Mouse (Mus musculus) embryo, embryonic 10 days (tissue): Measurements from ENCODE around the gene Pou2f3.
A peak's percentile ranks its signal among the peaks of the same experiment; 100 is the strongest.

Experiments used
- DNase-seq: peaks from one replicate; pipeline ENCODE4 v3.0.0-alpha.2; 2015; ENCODE audit warnings: low spot score

Gene Pou2f3

GRCm38 (mm10) chr9:43108721-43109120, 101.4 kb downstream of the Pou2f3 start:
- DNase-seq = no peak

GRCm38 (mm10) chr9:43108081-43108480, 102.1 kb downstream of the Pou2f3 start:
- no peak for DNase-seq

GRCm38 (mm10) chr9:43107555-43107954, 102.6 kb downstream of the Pou2f3 start:
- no peak for DNase-seq

- DNase-seq = peak; percentile 73
Measured at GRCm38 (mm10) chr9:43107187-43107517, 103.0 kb downstream of the Pou2f3 start, which contains the start of gene Arhgef12. Gene Arhgef12 (minus strand): TSS chr9:43107239.

GRCm38 (mm10) chr9:43106426-43107186, 103.6 kb downstream of the Pou2f3 start:
- no peak for DNase-seq

- DNase-seq = peak; percentile 92
Measured at GRCm38 (mm10) chr9:43105664-43106361, 104.4 kb downstream of the Pou2f3 start.

- peak; percentile 57 for DNase-seq
Measured at GRCm38 (mm10) chr9:43104873-43105663, 105.1 kb downstream of the Pou2f3 start.

- DNase-seq = no peak
Measured at GRCm38 (mm10) chr9:43104526-43104872, 105.7 kb downstream of the Pou2f3 start.

- DNase-seq = peak; percentile 7
Measured at GRCm38 (mm10) chr9:43103675-43104299, 106.4 kb downstream of the Pou2f3 start.

- DNase-seq = no peak
Measured at GRCm38 (mm10) chr9:43102931-43103330, 107.2 kb downstream of the Pou2f3 start.

GRCm38 (mm10) chr9:43101936-43102595, 108.1 kb downstream of the Pou2f3 start:
- peak; percentile 22 for DNase-seq

- DNase-seq = peak; percentile 51
Measured at GRCm38 (mm10) chr9:43098922-43099321, 111.2 kb downstream of the Pou2f3 start.

GRCm38 (mm10) chr9:43097801-43098557, 112.2 kb downstream of the Pou2f3 start:
- no peak for DNase-seq

GRCm38 (mm10) chr9:43096337-43096736, 113.8 kb downstream of the Pou2f3 start:
- DNase-seq = no peak

GRCm38 (mm10) chr9:43094828-43095227, 115.3 kb downstream of the Pou2f3 start:
- DNase-seq = no peak

- DNase-seq = no peak
Measured at GRCm38 (mm10) chr9:43093803-43094202, 116.4 kb downstream of the Pou2f3 start.

GRCm38 (mm10) chr9:43085686-43086285, 124.4 kb downstream of the Pou2f3 start:
- DNase-seq = no peak

GRCm38 (mm10) chr9:43084496-43085362, 125.4 kb downstream of the Pou2f3 start:
- no peak for DNase-seq

- no peak for DNase-seq
Measured at GRCm38 (mm10) chr9:43083441-43084055, 126.6 kb downstream of the Pou2f3 start.
